Mouse (Mus musculus): ENCODE results near the gene Atg9b.

DNA sequence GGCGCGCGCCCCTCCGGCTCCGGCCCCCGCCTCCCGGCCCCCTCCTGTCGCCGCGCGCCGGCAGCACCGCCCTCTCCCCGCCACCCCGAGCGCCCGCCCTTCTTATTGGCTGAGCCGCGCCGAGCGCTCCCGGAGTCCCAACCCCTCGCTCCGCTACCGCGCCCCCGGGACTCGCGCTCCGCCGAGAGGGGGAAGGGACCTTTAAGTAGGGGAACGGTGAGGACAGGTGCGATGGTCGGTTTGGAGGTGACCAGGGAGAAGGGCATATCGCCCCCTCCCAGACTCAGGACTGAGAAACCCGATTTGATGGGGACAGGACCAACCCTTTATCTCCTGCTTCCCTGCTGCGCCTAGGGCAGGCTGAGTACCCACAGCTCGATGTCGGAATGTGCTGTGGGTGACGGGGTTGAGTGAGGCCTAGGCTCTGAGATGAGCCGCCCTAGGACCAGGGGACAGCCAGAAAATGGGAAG is 40.2 kb downstream of the Atg9b start:
- no peak for TF ChIP-seq CTCF (conservative IDR thresholded peaks at IDR 0.05; ENCODE audit: insufficient read depth, insufficient read length, low read depth, low read length)
- TF ChIP-seq POLR2A (IDR thresholded peaks at IDR 0.05; ENCODE audit: low read depth, low read length) = no peak
